Mouse (Mus musculus): Measurements from ENCODE around the gene Shank3. TPM values are rescaled to one million over a fixed set of nuclear protein-coding genes. Genes with fewer than 3 reads are reported as not detected.

The Shank3 gene
- polyA plus RNA-seq, 1 experiment from 2014 or later = 0.70 TPM

DNA sequence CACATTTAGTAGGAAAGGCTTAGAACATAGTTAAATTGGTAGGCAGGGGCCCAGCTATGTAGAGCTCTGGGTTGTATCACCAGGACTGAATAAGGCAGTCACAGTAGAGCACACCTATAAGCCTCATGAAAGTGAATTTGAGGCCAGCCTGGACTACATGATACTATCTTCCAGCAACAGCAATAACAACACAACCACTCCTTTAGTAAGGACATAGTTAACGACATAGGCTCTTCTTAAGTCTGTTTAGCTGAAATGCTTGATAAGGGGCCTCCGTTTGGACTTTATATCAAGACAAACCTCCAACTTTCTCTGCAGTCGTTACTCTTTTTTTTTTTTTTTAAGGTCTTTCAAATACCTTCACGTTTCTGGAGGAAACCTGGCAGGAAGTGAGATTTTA is 13.3 kb downstream of the Shank3 start:
- Histone ChIP-seq H3K4me3 (ENCODE audit: low read length) (no peak overlapping the region), H3K4me1 (ENCODE audit: control insufficient read depth, insufficient read depth, low read length) (no peaks in the 10 kb centered on the region), H3K27me3 (replicated peaks; ENCODE audit: control insufficient read depth, insufficient read depth, low read length) (no peaks in the 10 kb centered on the region), H3K4me2 (ENCODE audit: low read depth, low read length) (no peak overlapping the region), H3K9me3 (ENCODE audit: control insufficient read depth, low read length) (no peaks in the 10 kb centered on the region), H3K27ac (ENCODE audit: low read length) (no peak overlapping the region), H3K36me3 (ENCODE audit: control insufficient read depth, insufficient read depth, low read length) (no peaks in the 10 kb centered on the region), H3K9ac (ENCODE audit: low read depth, low read length) (no peak overlapping the region)
- ATAC-seq = no peak
- WGBS = 65% methylated on average over 4 of the region's 4 CpGs

DNA sequence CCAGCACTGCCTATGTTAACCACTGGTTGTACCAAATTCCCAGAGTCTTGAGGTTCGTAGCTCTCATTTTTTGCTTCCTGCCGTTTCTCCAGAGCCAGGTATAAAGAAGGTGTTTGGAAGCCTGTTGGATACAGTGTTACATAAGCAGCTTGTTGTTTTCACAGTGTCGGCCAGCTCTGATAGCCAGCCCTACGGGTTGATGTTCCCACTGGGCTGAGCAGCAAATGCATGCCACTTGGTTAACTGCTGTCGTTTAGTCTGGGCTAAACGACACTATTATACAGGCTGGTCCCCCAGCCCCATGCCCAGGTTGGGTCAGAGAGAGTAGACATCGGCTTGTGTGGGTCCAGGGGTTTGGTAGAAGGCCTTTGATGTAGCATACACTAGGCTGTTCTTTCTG is 22.5 kb downstream of the Shank3 start:
- H3K4me1 ChIP-seq (ENCODE audit: control insufficient read depth, insufficient read depth, low read length) = peaks cover 9% of the 10 kb centered on the region; the same call in 1 of the 2 replicates
- WGBS = 75% methylated on average over 7 of the region's 7 CpGs
- H3K4me3 ChIP-seq (ENCODE audit: low read length) = no peak overlapping the region
- H3K36me3 ChIP-seq (ENCODE audit: control insufficient read depth, insufficient read depth, low read length) = no peaks in the 10 kb centered on the region
- no peak overlapping the region for H3K9ac ChIP-seq (ENCODE audit: low read depth, low read length)
- no peak overlapping the region for H3K27ac ChIP-seq (ENCODE audit: low read length)
- no peak overlapping the region for H3K4me2 ChIP-seq (ENCODE audit: low read depth, low read length)
- no peaks in the 10 kb centered on the region for H3K9me3 ChIP-seq (ENCODE audit: control insufficient read depth, low read length)
- H3K27me3 ChIP-seq (replicated peaks; ENCODE audit: control insufficient read depth, insufficient read depth, low read length) = peaks cover 24% of the 10 kb centered on the region
- no peak for ATAC-seq

DNA sequence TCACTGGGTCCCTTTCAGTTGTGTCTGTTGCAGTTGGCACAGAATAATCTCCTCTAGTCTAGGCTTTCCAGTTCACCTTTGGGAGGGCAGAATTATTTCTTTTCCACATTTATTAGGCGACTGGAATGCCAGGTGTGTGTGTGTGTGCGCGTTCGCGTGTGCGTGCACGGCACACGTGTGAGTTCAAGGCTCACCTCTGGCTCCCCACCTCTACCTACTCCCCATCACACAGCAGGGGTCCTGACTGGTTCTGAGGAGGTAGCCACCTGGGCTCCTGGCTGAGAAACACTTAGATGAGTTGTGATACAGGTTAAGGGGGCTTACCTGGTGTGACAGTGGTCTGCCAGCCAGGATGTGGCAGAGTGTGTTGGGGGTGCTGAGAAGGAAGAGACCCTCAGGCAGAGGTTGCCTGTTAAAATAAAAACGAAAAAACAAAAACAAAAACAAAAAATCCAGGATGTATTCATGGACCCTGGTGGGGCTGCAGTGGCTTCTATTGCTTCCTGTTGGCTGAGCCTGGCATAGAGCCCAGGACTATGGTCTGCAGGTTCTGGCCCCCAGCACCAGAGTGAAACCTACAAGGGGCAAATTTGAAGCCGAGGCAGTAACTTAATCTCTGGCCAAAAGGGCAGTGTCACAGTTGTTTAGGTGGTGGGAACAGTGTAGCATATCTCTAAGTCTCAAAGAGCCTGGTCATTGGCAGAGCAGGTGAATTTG is 23.3 kb downstream of the Shank3 start:
- H3K9me3 ChIP-seq (ENCODE audit: control insufficient read depth, low read length) = no peaks in the 10 kb centered on the region
- no peak for ATAC-seq
- no peak overlapping the region for H3K4me2 ChIP-seq (ENCODE audit: low read depth, low read length)
- H3K9ac ChIP-seq (ENCODE audit: low read depth, low read length) = no peak overlapping the region
- 87% methylated on average over 10 of the region's 10 CpGs for WGBS
- H3K36me3 ChIP-seq (ENCODE audit: control insufficient read depth, insufficient read depth, low read length) = no peaks in the 10 kb centered on the region
- no peak overlapping the region for H3K4me3 ChIP-seq (ENCODE audit: low read length)
- peaks cover 9% of the 10 kb centered on the region; the same call in 1 of the 2 replicates for H3K4me1 ChIP-seq (ENCODE audit: control insufficient read depth, insufficient read depth, low read length)
- peaks cover 24% of the 10 kb centered on the region for H3K27me3 ChIP-seq (replicated peaks; ENCODE audit: control insufficient read depth, insufficient read depth, low read length)
- no peak overlapping the region for H3K27ac ChIP-seq (ENCODE audit: low read length)

DNA sequence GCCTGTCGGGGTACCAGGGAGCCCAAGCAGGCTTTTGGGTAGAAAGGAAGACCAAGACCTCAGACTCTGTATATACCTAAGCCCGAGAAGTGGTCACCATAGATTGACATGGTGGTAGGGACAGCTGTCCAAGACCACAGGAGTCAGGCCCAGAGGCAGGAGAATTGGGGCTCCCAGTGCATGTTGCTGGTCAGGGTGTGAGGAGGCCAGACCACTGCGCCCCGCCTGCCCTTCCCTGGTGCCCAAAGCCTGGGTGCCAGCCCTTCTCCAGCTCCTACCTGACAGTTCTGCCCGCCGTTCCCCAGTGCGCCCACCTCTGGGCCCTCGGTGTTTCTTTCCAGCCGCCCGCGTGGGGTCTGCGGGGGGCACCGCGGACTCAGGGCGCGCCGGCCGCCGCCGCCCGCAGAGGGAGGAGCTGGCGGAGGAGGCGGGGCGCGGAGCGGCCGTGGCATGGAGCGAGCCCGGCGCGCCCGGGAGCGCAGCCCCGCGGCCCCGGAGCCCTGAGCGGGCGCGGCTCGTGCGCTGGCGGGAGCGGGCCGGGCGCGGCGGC is 23.9 kb downstream of the Shank3 start:
- H3K4me2 ChIP-seq (ENCODE audit: low read depth, low read length) = peak overlapping the region; percentile 88
- H3K4me3 ChIP-seq (ENCODE audit: low read length) = peak overlapping the region; percentile 60
- H3K4me1 ChIP-seq (ENCODE audit: control insufficient read depth, insufficient read depth, low read length) = peaks cover 9% of the 10 kb centered on the region; the same call in 1 of the 2 replicates
- no peaks in the 10 kb centered on the region for H3K36me3 ChIP-seq (ENCODE audit: control insufficient read depth, insufficient read depth, low read length)
- WGBS = 10% methylated on average over 25 of the region's 47 CpGs
- no peak overlapping the region for H3K27ac ChIP-seq (ENCODE audit: low read length)
- H3K27me3 ChIP-seq (replicated peaks; ENCODE audit: control insufficient read depth, insufficient read depth, low read length) = peaks cover 24% of the 10 kb centered on the region
- H3K9ac ChIP-seq (ENCODE audit: low read depth, low read length) = peak overlapping the region; percentile 65
- no peaks in the 10 kb centered on the region for H3K9me3 ChIP-seq (ENCODE audit: control insufficient read depth, low read length)
- ATAC-seq = peak; percentile 79

DNA sequence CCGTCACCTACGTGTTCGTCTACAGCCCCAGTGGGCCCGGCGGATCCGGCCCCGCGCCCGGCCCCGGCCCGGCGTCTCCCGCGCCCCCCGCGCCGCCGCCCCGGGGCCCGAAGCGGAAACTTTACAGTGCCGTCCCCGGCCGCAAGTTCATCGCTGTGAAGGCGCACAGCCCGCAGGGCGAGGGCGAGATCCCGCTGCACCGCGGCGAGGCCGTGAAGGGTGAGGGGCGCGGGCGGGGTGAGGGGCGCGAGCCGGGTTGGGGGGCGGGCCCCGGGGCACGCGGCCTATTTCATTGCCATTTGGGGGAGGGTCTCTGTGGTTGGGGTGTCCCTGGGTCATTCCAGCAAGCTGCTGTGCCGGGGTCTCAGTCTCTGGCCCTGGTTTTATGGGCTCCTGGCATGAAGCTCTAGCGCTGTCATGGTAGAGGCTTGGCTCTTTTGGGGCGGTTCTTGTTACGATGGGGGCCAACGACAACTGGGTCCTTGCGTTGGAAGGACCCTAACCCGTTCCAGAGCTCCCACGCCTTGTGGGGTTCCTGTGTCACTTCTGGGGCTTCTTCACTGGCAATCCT is 24.7 kb downstream of the Shank3 start:
- peak overlapping the region; percentile 60 for H3K4me3 ChIP-seq (ENCODE audit: low read length)
- H3K4me2 ChIP-seq (ENCODE audit: low read depth, low read length) = peak overlapping the region; percentile 88
- H3K4me1 ChIP-seq (ENCODE audit: control insufficient read depth, insufficient read depth, low read length) = peaks cover 9% of the 10 kb centered on the region; the same call in 1 of the 2 replicates
- no peaks in the 10 kb centered on the region for H3K36me3 ChIP-seq (ENCODE audit: control insufficient read depth, insufficient read depth, low read length)
- H3K27ac ChIP-seq (ENCODE audit: low read length) = no peak overlapping the region
- no peaks in the 10 kb centered on the region for H3K9me3 ChIP-seq (ENCODE audit: control insufficient read depth, low read length)
- H3K27me3 ChIP-seq (replicated peaks; ENCODE audit: control insufficient read depth, insufficient read depth, low read length) = peaks cover 24% of the 10 kb centered on the region
- ATAC-seq = peak; percentile 26; the same call in 1 of the 2 replicates
- peak overlapping the region; percentile 65 for H3K9ac ChIP-seq (ENCODE audit: low read depth, low read length)
- 13% methylated on average over 39 of the region's 52 CpGs for WGBS

DNA sequence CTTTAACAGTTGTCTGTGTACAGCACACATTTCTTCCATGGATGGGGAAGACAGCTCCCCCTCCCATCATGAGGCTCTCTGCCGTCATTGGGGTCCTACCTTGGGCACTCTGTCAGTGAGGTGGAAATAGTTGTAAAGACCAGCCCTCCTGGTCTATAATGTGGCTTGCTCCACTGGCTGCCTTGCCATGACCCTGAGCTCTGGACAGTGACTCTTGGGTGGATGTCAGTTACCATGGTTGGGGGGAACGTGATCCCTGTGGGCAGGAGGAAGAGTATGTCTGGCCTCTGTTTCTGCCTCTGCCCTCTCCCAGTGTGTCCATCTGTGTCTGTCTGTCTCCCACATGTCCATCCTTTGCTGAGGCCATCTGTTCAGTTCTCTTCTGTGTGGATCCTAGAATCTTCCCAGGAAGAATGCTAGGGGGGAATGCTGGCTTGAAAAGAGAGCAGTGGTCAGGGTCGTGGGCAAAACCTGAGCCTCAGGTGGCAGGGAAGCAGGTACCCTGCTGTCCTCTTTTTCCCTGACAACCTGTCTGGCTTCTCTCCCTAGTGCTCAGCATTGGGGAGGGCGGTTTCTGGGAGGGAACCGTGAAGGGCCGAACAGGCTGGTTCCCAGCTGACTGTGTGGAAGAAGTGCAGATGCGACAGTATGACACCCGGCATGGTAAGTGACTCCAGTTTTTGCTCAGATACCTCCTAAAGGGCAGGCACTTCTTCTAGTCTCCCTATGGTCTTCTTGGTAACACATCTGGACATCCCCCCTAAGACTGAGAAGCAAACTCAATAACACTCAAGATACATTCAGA is 25.4 kb downstream of the Shank3 start:
- ATAC-seq = no peak
- no peaks in the 10 kb centered on the region for H3K9me3 ChIP-seq (ENCODE audit: control insufficient read depth, low read length)
- H3K4me3 ChIP-seq (ENCODE audit: low read length) = no peak overlapping the region; the same call in 1 of the 2 replicates
- peaks cover 24% of the 10 kb centered on the region for H3K27me3 ChIP-seq (replicated peaks; ENCODE audit: control insufficient read depth, insufficient read depth, low read length)
- H3K36me3 ChIP-seq (ENCODE audit: control insufficient read depth, insufficient read depth, low read length) = no peaks in the 10 kb centered on the region
- WGBS = 75% methylated on average over 8 of the region's 8 CpGs
- H3K4me1 ChIP-seq (ENCODE audit: control insufficient read depth, insufficient read depth, low read length) = peaks cover 9% of the 10 kb centered on the region; the same call in 1 of the 2 replicates
- no peak overlapping the region for H3K9ac ChIP-seq (ENCODE audit: low read depth, low read length)
- peak overlapping the region; percentile 88 for H3K4me2 ChIP-seq (ENCODE audit: low read depth, low read length)
- H3K27ac ChIP-seq (ENCODE audit: low read length) = no peak overlapping the region

DNA sequence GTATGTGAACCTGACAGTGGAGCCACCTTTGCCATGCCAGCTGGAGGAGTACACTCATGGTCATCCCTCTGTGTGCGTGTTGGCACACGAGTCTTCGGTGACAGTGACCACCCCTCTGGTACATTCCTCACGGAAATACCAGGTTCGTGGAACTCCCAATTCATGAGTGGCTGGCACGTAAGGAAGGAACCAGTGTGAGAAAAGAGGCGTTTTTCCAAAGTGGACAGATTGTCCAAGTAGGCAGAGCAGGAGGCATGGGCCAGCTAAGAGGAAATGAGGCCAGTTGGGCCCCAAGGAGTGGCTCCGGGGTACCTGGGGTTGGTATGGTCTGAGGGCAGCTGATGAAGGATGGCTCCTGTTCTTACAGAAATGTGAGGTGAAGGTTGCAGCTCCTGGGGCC is 26.0 kb downstream of the Shank3 start:
- 94% methylated on average over 8 of the region's 8 CpGs for WGBS
- H3K4me2 ChIP-seq (ENCODE audit: low read depth, low read length) = no peak overlapping the region

DNA sequence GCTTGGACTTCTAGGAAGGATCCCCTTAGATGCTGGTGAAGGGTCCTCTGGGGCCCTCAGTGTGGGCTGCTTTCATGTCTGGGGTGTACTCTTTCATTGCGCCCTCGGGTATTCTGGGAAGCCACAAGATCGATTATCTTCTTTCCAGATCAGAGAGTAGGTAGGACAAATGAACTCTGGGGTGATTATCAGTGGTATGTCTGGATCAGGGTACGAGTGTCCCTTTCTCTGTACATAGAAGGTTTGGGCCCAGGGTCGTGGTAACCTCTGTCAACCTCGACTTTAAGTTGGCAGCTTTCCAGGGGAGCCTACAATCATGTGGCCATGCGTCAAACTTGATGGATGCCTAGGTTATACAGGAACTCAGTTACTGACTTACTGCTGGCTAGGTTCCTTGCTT is 26.5 kb downstream of the Shank3 start:
- peaks cover 9% of the 10 kb centered on the region; the same call in 1 of the 2 replicates for H3K4me1 ChIP-seq (ENCODE audit: control insufficient read depth, insufficient read depth, low read length)
- H3K27me3 ChIP-seq (replicated peaks; ENCODE audit: control insufficient read depth, insufficient read depth, low read length) = peaks cover 24% of the 10 kb centered on the region
- no peaks in the 10 kb centered on the region for H3K9me3 ChIP-seq (ENCODE audit: control insufficient read depth, low read length)
- no peaks in the 10 kb centered on the region for H3K36me3 ChIP-seq (ENCODE audit: control insufficient read depth, insufficient read depth, low read length)
- ATAC-seq = no peak
- H3K9ac ChIP-seq (ENCODE audit: low read depth, low read length) = no peak overlapping the region
- 75% methylated on average over 7 of the region's 7 CpGs for WGBS
- H3K4me2 ChIP-seq (ENCODE audit: low read depth, low read length) = no peak overlapping the region
- H3K4me3 ChIP-seq (ENCODE audit: low read length) = no peak overlapping the region
- no peak overlapping the region for H3K27ac ChIP-seq (ENCODE audit: low read length)

More for the DNA sequence above, 26.0 kb downstream of the Shank3 start:
- ATAC-seq = no peak
- Histone ChIP-seq H3K27ac (ENCODE audit: low read length) (no peak overlapping the region), H3K36me3 (ENCODE audit: control insufficient read depth, insufficient read depth, low read length) (no peaks in the 10 kb centered on the region), H3K27me3 (replicated peaks; ENCODE audit: control insufficient read depth, insufficient read depth, low read length) (peaks cover 24% of the 10 kb centered on the region), H3K9ac (ENCODE audit: low read depth, low read length) (no peak overlapping the region), H3K4me1 (ENCODE audit: control insufficient read depth, insufficient read depth, low read length) (peaks cover 9% of the 10 kb centered on the region; the same call in 1 of the 2 replicates), H3K4me3 (ENCODE audit: low read length) (no peak overlapping the region), H3K9me3 (ENCODE audit: control insufficient read depth, low read length) (no peaks in the 10 kb centered on the region)

DNA sequence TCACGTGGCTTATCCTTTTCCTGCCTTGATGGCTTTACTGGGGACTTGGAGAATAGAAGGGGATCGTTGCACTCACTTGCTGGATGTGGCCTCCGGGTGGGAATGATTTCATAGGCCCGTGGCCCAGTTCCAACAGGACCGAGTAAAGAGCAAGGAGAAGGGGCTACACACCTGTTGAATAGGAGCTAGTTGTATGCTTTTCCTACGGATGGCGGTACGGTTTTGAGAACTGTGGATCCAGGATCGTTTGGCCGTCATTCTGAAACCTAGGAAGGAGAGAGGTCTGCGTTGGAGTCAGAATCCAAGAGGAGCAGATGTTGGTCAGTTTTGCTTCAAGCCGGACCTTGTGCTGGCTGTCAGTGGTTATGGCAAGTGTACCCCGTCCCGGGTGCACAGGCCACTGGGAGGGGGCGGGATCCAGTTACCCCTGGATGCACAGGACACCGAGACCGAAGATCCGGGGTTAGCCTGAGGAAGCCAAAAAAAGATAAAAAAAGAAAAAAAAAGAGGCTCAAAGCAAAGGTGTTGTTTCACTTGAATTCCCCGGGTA is 27.4 kb downstream of the Shank3 start:
- Histone ChIP-seq H3K4me3 (ENCODE audit: low read length) (no peak overlapping the region), H3K27me3 (replicated peaks; ENCODE audit: control insufficient read depth, insufficient read depth, low read length) (peaks cover 24% of the 10 kb centered on the region), H3K4me2 (ENCODE audit: low read depth, low read length) (no peak overlapping the region), H3K36me3 (ENCODE audit: control insufficient read depth, insufficient read depth, low read length) (no peaks in the 10 kb centered on the region), H3K9ac (ENCODE audit: low read depth, low read length) (no peak overlapping the region), H3K27ac (ENCODE audit: low read length) (no peak overlapping the region), H3K4me1 (ENCODE audit: control insufficient read depth, insufficient read depth, low read length) (peaks cover 11% of the 10 kb centered on the region), H3K9me3 (ENCODE audit: control insufficient read depth, low read length) (no peaks in the 10 kb centered on the region)
- WGBS = 92% methylated on average over 19 of the region's 19 CpGs
- ATAC-seq = no peak

All from intestine, embryonic 16.5 days (tissue).